Mouse (Mus musculus) G1E (cell line): Measurements from ENCODE around the gene Ubqln3. TPM values are rescaled to one million over a fixed set of nuclear protein-coding genes. Genes with fewer than 3 reads are reported as not detected.

Source experiments
- ATAC-seq: 2 replicates; pipeline ENCODE4 v1.8.0; 2016; ENCODE audit warnings: mild to moderate bottlenecking; ENCODE audit not compliant: insufficient number of reproducible peaks, poor library complexity, low FRiP score, severe bottlenecking; ENCODE audit errors: extremely low read depth
- DNase-seq: peaks from one replicate; pipeline ENCODE4 v3.0.0; 2012; ENCODE audit warnings: low spot score
- H3K27me3 ChIP-seq: 2 replicates; pipeline ENCODE4 v1.6.1; 2012; ENCODE audit warnings: mild to moderate bottlenecking, low read length, inconsistent platforms; ENCODE audit not compliant: insufficient read depth
- H3K36me3 ChIP-seq: replicated peaks from 2 replicates; pipeline ENCODE3; 2012; ENCODE audit warnings: mild to moderate bottlenecking, inconsistent platforms
- H3K4me1 ChIP-seq: 2 replicates; pipeline ENCODE4 v1.6.1; 2012; ENCODE audit warnings: low read depth, low read length, inconsistent platforms, mixed read lengths; ENCODE audit not compliant: insufficient read depth
- H3K4me3 ChIP-seq: 2 replicates; pipeline ENCODE4 v1.5.1; 2012; ENCODE audit warnings: low read depth, mild to moderate bottlenecking, inconsistent platforms, low read length, moderate library complexity, mixed read lengths
- H3K9me3 ChIP-seq: replicated peaks from 2 replicates; pipeline ENCODE4 v1.6.1; 2012; ENCODE audit warnings: inconsistent platforms
- CTCF ChIP-seq: IDR thresholded peaks from 2 replicates; pipeline ENCODE4 v1.5.1; 2012; ENCODE audit warnings: low read depth, low read length, inconsistent platforms, mixed read lengths
- GATA1 ChIP-seq: IDR thresholded peaks from 2 replicates; pipeline ENCODE4 v1.6.1; 2012; ENCODE audit warnings: borderline replicate concordance, low read length, inconsistent platforms, mixed read lengths
- GATA2 ChIP-seq: IDR thresholded peaks from 2 replicates; pipeline ENCODE4 v1.6.1; 2012; ENCODE audit warnings: low read depth, low read length, inconsistent platforms, borderline replicate concordance
- POLR2AphosphoS5 ChIP-seq: IDR thresholded peaks from 2 replicates; pipeline ENCODE4 v1.6.1; 2012; ENCODE audit warnings: low read depth, low read length, inconsistent platforms; ENCODE audit not compliant: insufficient replicate concordance
- TAL1 ChIP-seq: conservative IDR thresholded peaks from 2 replicates; pipeline ENCODE4 v1.6.1; 2012; ENCODE audit warnings: low read depth, low read length, inconsistent platforms, mixed read lengths
- polyA plus RNA-seq: library from polyadenylated mRNA; stranded (reverse); fragments of >175 nt; gene quantifications from 2 replicates; pipeline ENCODE4 v1.2.3, GENCODE M21; 2012
- total RNA-seq, 2 experiments: library from RNA; stranded (forward) in 1 of 2; stranded (reverse) in 1 of 2; fragments of 200-1000 nt in 1 of 2; fragments of >200 nt in 1 of 2; fragmentation: Nextera tagmentation in 1 of 2; gene quantifications; 2 replicates each; pipeline ENCODE4 v1.2.3; 2014 to 2017

Ubqln3 gene
- total and polyA plus RNA-seq, 3 experiments = 0.22 TPM; not detected in 2

DNA sequence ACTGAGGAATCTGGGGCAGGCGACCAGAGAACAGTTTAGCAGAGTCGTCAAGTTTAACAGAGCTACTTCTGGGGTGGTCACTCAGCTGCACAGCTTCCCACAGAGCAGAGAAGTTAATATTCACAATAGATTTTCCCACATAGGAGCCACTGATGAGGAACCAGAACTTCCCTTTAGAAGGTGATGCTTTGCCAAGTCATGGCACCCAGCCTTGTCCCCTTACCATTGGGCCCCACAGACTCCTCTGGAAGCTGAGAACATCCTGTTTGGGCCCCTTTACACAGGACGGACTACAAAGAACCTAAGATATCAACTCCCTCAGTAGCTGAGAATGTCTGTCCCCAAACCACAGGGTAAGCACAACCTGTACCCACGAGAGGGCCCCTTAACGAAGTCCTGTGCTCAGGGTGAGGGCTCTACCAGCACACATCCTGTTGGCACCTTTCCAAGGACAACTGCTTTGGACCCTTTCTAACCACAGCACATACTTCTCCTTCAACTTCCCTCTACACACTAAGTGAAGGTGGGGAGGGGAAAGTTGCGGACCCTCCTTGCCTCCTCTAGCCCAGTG lies 26.6 kb upstream of the Ubqln3 start:
- ATAC-seq = no peak
- H3K9me3 ChIP-seq = no peaks in the 10 kb centered on the region

DNA sequence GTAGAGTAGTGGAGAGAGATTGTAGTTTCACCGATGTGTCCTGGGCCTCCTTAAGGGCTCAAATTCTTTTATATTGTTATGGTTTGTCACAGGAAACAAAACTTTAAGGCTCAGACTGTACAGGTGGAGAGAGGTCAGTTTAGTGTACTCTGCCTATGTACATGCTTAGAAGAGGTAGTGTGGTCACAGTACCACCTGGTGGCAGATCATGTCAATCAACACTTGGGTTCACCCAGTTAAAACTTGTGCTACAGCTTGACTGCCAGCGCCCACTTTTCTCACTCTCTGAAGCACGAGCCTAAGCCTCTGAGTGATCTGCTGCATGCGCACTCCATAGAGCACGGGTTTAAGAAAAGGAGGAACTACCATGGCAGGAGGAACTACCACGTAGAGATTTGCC lies 24.0 kb upstream of the Ubqln3 start:
- DNase-seq = no peak
- TF ChIP-seq CTCF = no peak
- TF ChIP-seq GATA2 = no peak
- no peak for TF ChIP-seq POLR2AphosphoS5
- no peak for TF ChIP-seq GATA1
- no peak for TF ChIP-seq TAL1
- Histone ChIP-seq H3K4me1 (no peaks in the 10 kb centered on the region), H3K36me3 (no peaks in the 10 kb centered on the region), H3K9me3 (no peaks in the 10 kb centered on the region), H3K4me3 (no peak overlapping the region), H3K27me3 (0 out of 2 replicates have a peak, but pooled peaks cover 3% of the 10 kb centered on the region)
- ATAC-seq = no peak

More for the DNA sequence above, 26.6 kb upstream of the Ubqln3 start:
- DNase-seq = peak; percentile 2
- Histone ChIP-seq H3K36me3 (no peaks in the 10 kb centered on the region), H3K27me3 (0 out of 2 replicates have a peak, but pooled peaks cover 3% of the 10 kb centered on the region), H3K4me1 (no peaks in the 10 kb centered on the region), H3K4me3 (no peak overlapping the region)
- no peak for TF ChIP-seq TAL1
- no peak for TF ChIP-seq POLR2AphosphoS5
- TF ChIP-seq GATA2 = no peak
- no peak for TF ChIP-seq CTCF
- TF ChIP-seq GATA1 = no peak

DNA sequence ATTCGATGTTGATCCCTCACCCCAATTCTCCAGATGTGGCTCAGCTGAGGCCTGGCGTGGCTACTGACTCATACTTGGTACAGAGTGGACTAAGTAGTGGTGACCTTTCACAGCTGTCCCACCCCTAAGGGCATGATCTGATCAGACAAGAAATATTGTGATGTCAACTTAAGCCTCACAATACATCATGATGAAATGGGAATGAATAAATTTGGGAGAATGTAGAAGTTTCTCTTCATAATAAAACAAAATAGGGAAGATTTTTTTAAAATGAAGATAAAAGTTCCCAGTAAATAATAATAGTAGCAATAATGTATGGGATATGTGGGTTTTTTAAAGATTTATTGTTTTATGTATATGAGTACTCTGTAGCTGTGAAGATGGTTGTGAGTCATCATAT lies 7.4 kb upstream of the Ubqln3 start, which contains the start of gene Ubqlnl:
TSS of gene Ubqlnl (minus strand) at position 101 of the 400 bp plus-strand sequence.
- H3K4me1 ChIP-seq = no peaks in the 10 kb centered on the region
- ATAC-seq = no peak
- DNase-seq = no peak
- H3K9me3 ChIP-seq = no peaks in the 10 kb centered on the region
- no peaks in the 10 kb centered on the region; the same call in 1 of the 2 replicates for H3K27me3 ChIP-seq
- H3K4me3 ChIP-seq = no peak within 1 kb of the TSS
- no peaks in the 10 kb centered on the region for H3K36me3 ChIP-seq
- TF ChIP-seq TAL1 = no peak
- no peak for TF ChIP-seq CTCF
- no peak for TF ChIP-seq GATA1
- no peak for TF ChIP-seq GATA2
- TF ChIP-seq POLR2AphosphoS5 = no peak

DNA sequence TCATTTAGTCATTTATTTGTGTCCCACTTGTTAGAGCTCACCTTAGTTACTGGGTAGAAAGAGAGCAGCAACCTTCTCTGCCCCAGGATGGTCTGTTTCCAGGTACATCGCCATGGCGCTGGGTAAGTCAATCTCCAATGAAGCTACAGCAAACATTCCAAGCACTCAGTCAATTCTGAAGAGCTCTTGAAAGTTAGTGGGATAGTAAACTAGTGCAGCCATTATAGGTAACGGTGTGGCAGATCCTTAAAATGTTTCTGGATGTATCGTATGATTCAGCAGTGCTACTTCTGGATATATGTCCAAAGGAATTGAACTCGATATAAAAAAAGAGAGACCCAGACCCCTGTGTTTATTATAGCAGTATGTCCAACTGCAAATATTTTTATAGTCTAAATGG lies 5.8 kb downstream of the Ubqln3 start, which contains the start of gene Olfr643:
TSS of gene Olfr643 (minus strand) at position 101 of the 400 bp plus-strand sequence.
- no peak for TF ChIP-seq GATA1
- TF ChIP-seq CTCF = no peak
- TF ChIP-seq GATA2 = no peak
- no peak for TF ChIP-seq POLR2AphosphoS5
- no peak for TF ChIP-seq TAL1
- no peak for ATAC-seq

DNA sequence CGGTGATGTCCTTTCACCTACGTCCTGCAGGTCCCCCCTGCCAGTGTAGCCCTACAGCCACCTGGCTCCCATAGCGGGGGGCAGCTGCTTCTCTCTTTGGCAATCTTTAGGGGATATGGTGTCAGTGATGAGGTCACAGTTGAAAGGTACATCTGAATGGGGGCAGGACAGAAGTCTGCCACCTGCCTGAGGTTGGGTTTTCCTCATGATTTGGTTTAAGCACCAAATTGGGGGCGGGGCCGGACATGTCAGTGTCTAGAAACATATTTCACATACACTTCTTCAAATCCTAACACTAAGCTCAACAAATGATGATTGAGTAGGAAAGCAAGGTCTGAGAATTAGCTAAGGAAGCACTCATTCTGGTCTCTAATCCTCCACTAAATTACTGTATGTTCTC lies 13.4 kb downstream of the Ubqln3 start, which contains the start of gene Ubqln5:
TSS of gene Ubqln5 (minus strand) at position 101 of the 400 bp plus-strand sequence.
- Histone ChIP-seq H3K9me3 (no peaks in the 10 kb centered on the region), H3K36me3 (no peaks in the 10 kb centered on the region), H3K4me3 (no peak within 1 kb of the TSS), H3K4me1 (no peaks in the 10 kb centered on the region), H3K27me3 (no peaks in the 10 kb centered on the region; the same call in 1 of the 2 replicates)
- no peak for DNase-seq
- ATAC-seq = no peak
- no peak for TF ChIP-seq GATA2
- TF ChIP-seq TAL1 = no peak
- no peak for TF ChIP-seq GATA1
- TF ChIP-seq POLR2AphosphoS5 = no peak

More for the DNA sequence above, 5.8 kb downstream of the Ubqln3 start, which contains the start of gene Olfr643:
- no peaks in the 10 kb centered on the region for H3K9me3 ChIP-seq
- no peak for DNase-seq
- no peaks in the 10 kb centered on the region for H3K36me3 ChIP-seq
- H3K27me3 ChIP-seq = no peaks in the 10 kb centered on the region
- no peaks in the 10 kb centered on the region for H3K4me1 ChIP-seq
- H3K4me3 ChIP-seq = no peak within 1 kb of the TSS

DNA sequence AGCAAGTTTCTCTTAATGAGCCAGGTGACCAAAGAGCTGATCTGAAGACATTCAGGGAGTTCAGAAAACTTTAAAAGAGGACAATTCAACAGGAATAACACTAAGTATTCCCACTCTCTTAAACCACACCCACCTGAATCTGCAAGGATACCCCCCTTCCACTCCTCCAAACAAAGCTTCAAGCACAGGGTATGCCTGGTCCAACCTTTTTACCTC lies 38.4 kb downstream of the Ubqln3 start, which contains the start of gene Olfr646:
TSS of gene Olfr646 (plus strand) at position 117 of the 216 bp plus-strand sequence.
- no peaks in the 10 kb centered on the region for H3K36me3 ChIP-seq
- DNase-seq (no peak), ATAC-seq (no peak)
- H3K9me3 ChIP-seq = no peaks in the 10 kb centered on the region
- no peaks in the 10 kb centered on the region for H3K27me3 ChIP-seq
- no peaks in the 10 kb centered on the region for H3K4me1 ChIP-seq
- H3K4me3 ChIP-seq = no peak within 1 kb of the TSS
- TF ChIP-seq POLR2AphosphoS5 = no peak
- TF ChIP-seq TAL1 = no peak
- no peak for TF ChIP-seq CTCF
- TF ChIP-seq GATA1 = no peak
- TF ChIP-seq GATA2 = no peak
